Mouse (Mus musculus): ENCODE measurements around the gene Ilkap. TPM values are rescaled to one million over a fixed set of nuclear protein-coding genes. Genes with fewer than 3 reads are reported as not detected.

Ilkap gene
- polyA plus RNA-seq, 2 experiments, result 46.0 to 62.1 TPM

GRCm38 (mm10) chr1:91412286-91413029 is 13.8 kb upstream of the Ilkap start:
- DNase-seq (ENCODE audit: low read depth in 3 of 3, low spot score in 3 of 3) (no peak), ATAC-seq (ENCODE audit: insufficient read depth) (peak; percentile 46)
- no peak for TF ChIP-seq EP300 (IDR thresholded peaks at IDR 0.05; ENCODE audit: low read depth)
- TF ChIP-seq CTCF (IDR thresholded peaks at IDR 0.05; ENCODE audit: low read depth), result 0 out of 2 replicates have a peak, but pooled peaks have one; percentile 22
- H3K36me3 ChIP-seq (replicated peaks; ENCODE audit: control insufficient read depth, insufficient read depth, low read depth), result no peaks in the 10 kb centered on the region
- 5% methylated on average over 65 of the region's 65 CpGs for WGBS (ENCODE audit: insufficient replicate concordance)
- no peaks in the 10 kb centered on the region; a peak in 1 of 4 replicates for H3K4me1 ChIP-seq (replicated peaks; ENCODE audit: control insufficient read depth in 2 of 2, insufficient read depth in 2 of 2, low read length in 1 of 2)
- H3K4me2 ChIP-seq (ENCODE audit: low read depth), result peak overlapping the region; percentile 97
- H3K9ac ChIP-seq (replicated peaks), result peak overlapping the region; percentile 77
- no peaks in the 10 kb centered on the region for H3K9me3 ChIP-seq (ENCODE audit: control insufficient read depth, low read length)
- no peak overlapping the region for H3K27ac ChIP-seq
- peaks cover 3% of the 10 kb centered on the region; the same call in 1 of the 2 replicates for H3K27me3 ChIP-seq (ENCODE audit: control insufficient read depth, insufficient read depth, low read length)
- peak overlapping the region; percentile 69 for H3K4me3 ChIP-seq (ENCODE audit: insufficient read depth in 1 of 2, low read depth in 2 of 2, low read length in 2 of 2)

- ATAC-seq (ENCODE audit: insufficient read depth), result no peak
- 58% methylated on average over 8 of the region's 8 CpGs for WGBS (ENCODE audit: insufficient replicate concordance)
- H3K27ac ChIP-seq, result no peak overlapping the region
- DNase-seq (ENCODE audit: low read depth in 3 of 3, low spot score in 3 of 3), result no peak
- no peaks in the 10 kb centered on the region; a peak in 1 of 4 replicates for H3K4me1 ChIP-seq (replicated peaks; ENCODE audit: control insufficient read depth in 2 of 2, insufficient read depth in 2 of 2, low read length in 1 of 2)
- peaks cover 3% of the 10 kb centered on the region; the same call in 1 of the 2 replicates for H3K27me3 ChIP-seq (ENCODE audit: control insufficient read depth, insufficient read depth, low read length)
- H3K4me3 ChIP-seq (ENCODE audit: insufficient read depth in 1 of 2, low read depth in 2 of 2, low read length in 2 of 2), result peak overlapping the region in 1 of 2 experiments; percentile 69; a peak in 2 of 4 replicates
- TF ChIP-seq CTCF (IDR thresholded peaks at IDR 0.05; ENCODE audit: low read depth) (no peak), EP300 (IDR thresholded peaks at IDR 0.05; ENCODE audit: low read depth) (no peak)
- H3K9ac ChIP-seq (replicated peaks), result no peak overlapping the region
- H3K4me2 ChIP-seq (ENCODE audit: low read depth), result peak overlapping the region; percentile 97
- H3K36me3 ChIP-seq (replicated peaks; ENCODE audit: control insufficient read depth, insufficient read depth, low read depth), result no peaks in the 10 kb centered on the region
- H3K9me3 ChIP-seq (ENCODE audit: control insufficient read depth, low read length), result no peaks in the 10 kb centered on the region
These were observed 13.1 kb upstream of the Ilkap start for GRCm38 (mm10) chr1:91411631-91412285.

DNA sequence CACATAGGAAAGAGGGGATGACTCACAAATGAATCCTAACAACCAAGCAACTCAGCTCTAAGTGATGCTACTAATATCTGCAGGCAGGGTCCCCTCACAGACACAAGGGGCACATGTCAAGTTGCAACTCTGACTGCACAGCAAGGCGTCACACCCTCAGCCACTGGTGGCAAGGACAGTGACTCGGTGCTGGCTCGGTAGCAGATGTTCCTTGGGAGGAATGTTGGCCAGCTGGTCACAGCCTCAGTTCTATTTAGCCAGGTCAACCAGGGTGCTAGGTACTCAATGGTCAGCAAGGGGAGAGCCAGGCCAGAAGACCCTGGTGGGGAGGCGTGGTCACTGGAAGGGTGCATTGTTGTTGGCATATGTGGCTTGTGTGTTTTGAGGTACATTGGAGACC is 9.2 kb upstream of the Ilkap start:
- H3K9me3 ChIP-seq (ENCODE audit: control insufficient read depth, low read length), result no peaks in the 10 kb centered on the region
- no peak overlapping the region for H3K4me3 ChIP-seq (ENCODE audit: insufficient read depth in 1 of 2, low read depth in 2 of 2, low read length in 2 of 2)
- H3K27me3 ChIP-seq (ENCODE audit: control insufficient read depth, insufficient read depth, low read length), result no peaks in the 10 kb centered on the region
- no peak overlapping the region for H3K4me2 ChIP-seq (ENCODE audit: low read depth)
- TF ChIP-seq CTCF (IDR thresholded peaks at IDR 0.05; ENCODE audit: low read depth) (no peak), EP300 (IDR thresholded peaks at IDR 0.05; ENCODE audit: low read depth) (no peak)
- H3K4me1 ChIP-seq (replicated peaks; ENCODE audit: control insufficient read depth in 2 of 2, insufficient read depth in 2 of 2, low read length in 1 of 2), result no peaks in the 10 kb centered on the region; a peak in 1 of 4 replicates
- ATAC-seq (ENCODE audit: insufficient read depth), result no peak
- 68% methylated on average over 4 of the region's 4 CpGs for WGBS (ENCODE audit: insufficient replicate concordance)
- no peak overlapping the region for H3K27ac ChIP-seq
- no peak for DNase-seq (ENCODE audit: low read depth in 3 of 3, low spot score in 3 of 3)
- H3K9ac ChIP-seq (replicated peaks), result no peak overlapping the region
- no peaks in the 10 kb centered on the region for H3K36me3 ChIP-seq (replicated peaks; ENCODE audit: control insufficient read depth, insufficient read depth, low read depth)

- Histone ChIP-seq H3K27ac (no peak overlapping the region), H3K27me3 (ENCODE audit: control insufficient read depth, insufficient read depth, low read length) (no peaks in the 10 kb centered on the region), H3K36me3 (replicated peaks; ENCODE audit: control insufficient read depth, insufficient read depth, low read depth) (no peaks in the 10 kb centered on the region), H3K9me3 (ENCODE audit: control insufficient read depth, low read length) (no peaks in the 10 kb centered on the region), H3K4me3 (ENCODE audit: insufficient read depth in 1 of 2, low read depth in 2 of 2, low read length in 2 of 2) (no peak overlapping the region), H3K4me1 (replicated peaks; ENCODE audit: control insufficient read depth in 2 of 2, insufficient read depth in 2 of 2, low read length in 1 of 2) (no peaks in the 10 kb centered on the region), H3K4me2 (ENCODE audit: low read depth) (no peak overlapping the region), H3K9ac (replicated peaks) (no peak overlapping the region)
- TF ChIP-seq CTCF (IDR thresholded peaks at IDR 0.05; ENCODE audit: low read depth) (no peak), EP300 (IDR thresholded peaks at IDR 0.05; ENCODE audit: low read depth) (no peak)
- ATAC-seq (ENCODE audit: insufficient read depth) (no peak), DNase-seq (ENCODE audit: low read depth in 3 of 3, low spot score in 3 of 3) (no peak)
- WGBS (ENCODE audit: insufficient replicate concordance), result 46% methylated on average over 23 of the region's 23 CpGs
These were observed 7.0 kb upstream of the Ilkap start for GRCm38 (mm10) chr1:91405406-91406169.

Measured in liver, embryonic 14.5 days (tissue).